Mouse (Mus musculus): ENCODE data around the gene Zfp664.

Zfp664 gene

GRCm38 (mm10) chr5:124862013-124862866, at the start of gene Zfp664, which contains the start of gene Ccdc92:
TSS of gene Zfp664 (plus strand) at chr5:124862691.
TSS of gene Ccdc92 (minus strand) at chr5:124862424.
- DNase-seq (ENCODE audit: low spot score), result peak; percentile 92

GRCm38 (mm10) chr5:124814797-124815196, 47.7 kb upstream of the Zfp664 start:
- DNase-seq (ENCODE audit: low spot score), result no peak

- no peak for DNase-seq (ENCODE audit: low spot score)
Observed at GRCm38 (mm10) chr5:124817050-124817449, 45.4 kb upstream of the Zfp664 start.

GRCm38 (mm10) chr5:124822128-124822894, 40.2 kb upstream of the Zfp664 start:
- DNase-seq (ENCODE audit: low spot score), result no peak

GRCm38 (mm10) chr5:124830331-124830730, 32.2 kb upstream of the Zfp664 start:
- DNase-seq (ENCODE audit: low spot score), result no peak

GRCm38 (mm10) chr5:124835218-124835617, 27.3 kb upstream of the Zfp664 start:
- DNase-seq (ENCODE audit: low spot score), result no peak

GRCm38 (mm10) chr5:124836075-124836474, 26.4 kb upstream of the Zfp664 start:
- no peak for DNase-seq (ENCODE audit: low spot score)

GRCm38 (mm10) chr5:124836621-124837020, 25.9 kb upstream of the Zfp664 start:
- DNase-seq (ENCODE audit: low spot score), result no peak

- no peak for DNase-seq (ENCODE audit: low spot score)
Observed at GRCm38 (mm10) chr5:124840202-124840601, 22.3 kb upstream of the Zfp664 start.

- no peak for DNase-seq (ENCODE audit: low spot score)
Observed at GRCm38 (mm10) chr5:124840669-124841068, 21.8 kb upstream of the Zfp664 start.

- no peak for DNase-seq (ENCODE audit: low spot score)
Observed at GRCm38 (mm10) chr5:124843386-124843785, 19.1 kb upstream of the Zfp664 start.

GRCm38 (mm10) chr5:124844929-124845328, 17.6 kb upstream of the Zfp664 start:
- DNase-seq (ENCODE audit: low spot score), result no peak

- DNase-seq (ENCODE audit: low spot score), result no peak
Observed at GRCm38 (mm10) chr5:124847014-124847413, 15.5 kb upstream of the Zfp664 start.

- no peak for DNase-seq (ENCODE audit: low spot score)
Observed at GRCm38 (mm10) chr5:124848994-124849393, 13.5 kb upstream of the Zfp664 start.

- DNase-seq (ENCODE audit: low spot score), result no peak
Observed at GRCm38 (mm10) chr5:124851572-124851971, 10.9 kb upstream of the Zfp664 start.

GRCm38 (mm10) chr5:124852294-124852693, 10.2 kb upstream of the Zfp664 start:
- no peak for DNase-seq (ENCODE audit: low spot score)

- DNase-seq (ENCODE audit: low spot score), result no peak
Observed at GRCm38 (mm10) chr5:124853079-124853478, 9.4 kb upstream of the Zfp664 start.

- DNase-seq (ENCODE audit: low spot score), result no peak
Observed at GRCm38 (mm10) chr5:124854202-124854601, 8.3 kb upstream of the Zfp664 start.

- DNase-seq (ENCODE audit: low spot score), result no peak
Observed at GRCm38 (mm10) chr5:124860013-124860412, 2.5 kb upstream of the Zfp664 start.

GRCm38 (mm10) chr5:124861463-124861862, 1.0 kb upstream of the Zfp664 start:
- no peak for DNase-seq (ENCODE audit: low spot score)

GRCm38 (mm10) chr5:124862871-124863741, 615 bp downstream of the Zfp664 start:
- DNase-seq (ENCODE audit: low spot score), result peak; percentile 36

- peak; percentile 42 for DNase-seq (ENCODE audit: low spot score)
Observed at GRCm38 (mm10) chr5:124868981-124869380, 6.5 kb downstream of the Zfp664 start.

All from ovary, postnatal 14 days (tissue).